Mouse (Mus musculus): ENCODE results near the gene Cldn7. TPM values are rescaled to one million over a fixed set of nuclear protein-coding genes. Genes with fewer than 3 reads are reported as not detected.
A peak's percentile ranks its signal among the peaks of the same experiment; 100 is the strongest.
"Not testable (repeated sequence)": the region's sequence is repeated elsewhere in the genome, so short reads cannot be mapped to it uniquely, and the experiment has no call there.

Gene Cldn7
- total RNA-seq, 1 experiment from 2014 or later: not detected

DNA sequence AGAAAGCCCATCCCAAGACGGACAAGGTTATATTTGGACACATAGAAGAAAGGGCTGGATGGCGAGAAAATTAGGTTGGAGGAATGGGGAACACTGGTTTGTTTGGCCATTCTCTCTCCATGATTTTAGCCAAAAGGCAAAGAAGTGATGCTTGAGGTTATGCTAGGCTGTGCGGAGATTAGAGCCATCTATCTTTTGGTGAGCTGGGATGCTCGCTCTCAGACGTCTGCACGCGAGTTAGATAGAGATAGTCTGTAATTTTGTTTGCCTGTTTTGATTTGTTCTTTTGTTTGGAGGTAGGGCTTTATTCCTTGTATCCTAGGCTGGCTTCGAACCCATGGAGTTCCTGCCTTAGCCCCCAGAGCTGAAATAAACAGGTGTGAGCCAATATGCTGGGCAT, 36.6 kb downstream of the Cldn7 start:
- no peak for ATAC-seq (replicated peaks; ENCODE audit: insufficient number of reproducible peaks, low FRiP score, low TSS enrichment, poor library complexity, severe bottlenecking)

DNA sequence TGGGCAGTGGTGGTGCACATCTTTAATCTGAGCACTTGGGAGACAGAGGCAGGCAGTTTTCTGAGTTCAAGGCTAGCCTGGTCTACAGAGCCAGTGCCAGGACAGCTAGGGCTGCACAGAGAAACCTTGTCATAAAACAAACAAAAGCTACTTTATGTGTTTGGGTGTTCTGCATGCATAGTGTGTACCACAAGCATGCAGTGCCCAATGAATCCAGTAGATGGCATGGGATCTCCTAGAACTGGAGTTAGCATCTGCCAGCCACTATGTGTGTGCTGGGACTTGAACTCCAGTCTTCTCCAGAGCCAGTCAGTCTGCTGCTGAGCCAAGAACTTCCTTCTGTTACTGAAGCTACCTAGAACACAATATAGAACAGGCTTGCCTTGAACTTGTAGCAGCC, 37.3 kb downstream of the Cldn7 start:
- ATAC-seq (replicated peaks; ENCODE audit: insufficient number of reproducible peaks, low FRiP score, low TSS enrichment, poor library complexity, severe bottlenecking): no peak

DNA sequence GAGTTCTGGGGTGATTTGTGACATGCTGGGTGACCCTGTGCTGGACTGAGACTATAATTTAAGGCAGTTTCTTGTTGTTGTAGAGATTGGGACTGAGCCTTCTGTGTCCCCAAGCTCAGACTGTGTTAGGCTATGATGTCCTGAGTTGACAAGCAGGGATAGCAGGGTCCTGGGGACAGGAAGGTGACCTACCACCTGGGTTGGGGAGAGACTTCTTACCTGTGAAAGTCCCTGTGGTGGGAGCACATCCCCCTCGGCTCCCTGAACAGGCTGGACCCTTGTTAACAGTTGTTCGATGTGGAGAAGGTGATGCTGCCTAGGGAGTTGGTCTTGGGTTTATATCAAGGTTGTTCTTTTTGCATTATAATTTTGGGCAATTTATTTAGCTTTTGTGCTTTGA, 37.9 kb downstream of the Cldn7 start:
- no peak for ATAC-seq (replicated peaks; ENCODE audit: insufficient number of reproducible peaks, low FRiP score, low TSS enrichment, poor library complexity, severe bottlenecking)

DNA sequence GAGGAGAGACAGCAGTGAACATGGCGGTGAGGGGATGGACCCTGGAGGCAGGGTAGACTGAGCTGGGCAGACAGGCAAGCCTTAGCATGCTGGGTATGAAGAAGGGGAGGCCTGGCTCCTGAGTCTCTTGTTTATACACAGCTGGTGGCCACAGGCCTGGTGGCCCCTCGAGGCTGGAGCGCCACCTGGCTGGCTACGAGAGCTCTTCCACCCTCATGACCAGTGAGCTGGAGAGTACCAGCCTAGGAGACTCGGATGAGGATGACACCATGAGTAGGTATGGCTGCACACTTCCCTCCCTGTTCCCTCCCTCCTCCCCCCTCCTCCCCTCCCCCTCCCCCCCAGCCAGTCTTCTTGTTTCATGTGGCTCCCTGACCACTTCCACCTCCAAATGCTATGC, 40.9 kb downstream of the Cldn7 start:
- no peak for ATAC-seq (replicated peaks; ENCODE audit: insufficient number of reproducible peaks, low FRiP score, low TSS enrichment, poor library complexity, severe bottlenecking)

DNA sequence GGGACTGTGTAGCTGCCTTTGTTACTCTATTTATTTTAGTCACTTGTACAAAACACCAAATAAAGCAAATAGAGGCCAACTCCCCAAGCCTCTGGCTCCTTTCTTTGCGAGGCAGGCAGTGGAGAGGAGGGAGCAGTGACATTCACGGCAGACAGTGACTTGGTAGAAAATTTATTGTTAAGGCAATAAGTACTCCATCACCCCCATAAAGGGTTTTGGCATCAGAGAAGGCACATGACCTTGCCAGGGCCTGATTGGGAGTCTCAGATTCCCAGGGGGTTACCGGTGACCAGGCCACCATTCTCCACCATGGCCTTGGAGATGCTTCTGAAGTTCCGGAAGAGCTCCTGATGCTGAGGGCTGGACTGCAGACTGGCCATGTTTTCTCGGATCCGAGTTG, 45.5 kb downstream of the Cldn7 start:
- no peak for ATAC-seq (replicated peaks; ENCODE audit: insufficient number of reproducible peaks, low FRiP score, low TSS enrichment, poor library complexity, severe bottlenecking)

DNA sequence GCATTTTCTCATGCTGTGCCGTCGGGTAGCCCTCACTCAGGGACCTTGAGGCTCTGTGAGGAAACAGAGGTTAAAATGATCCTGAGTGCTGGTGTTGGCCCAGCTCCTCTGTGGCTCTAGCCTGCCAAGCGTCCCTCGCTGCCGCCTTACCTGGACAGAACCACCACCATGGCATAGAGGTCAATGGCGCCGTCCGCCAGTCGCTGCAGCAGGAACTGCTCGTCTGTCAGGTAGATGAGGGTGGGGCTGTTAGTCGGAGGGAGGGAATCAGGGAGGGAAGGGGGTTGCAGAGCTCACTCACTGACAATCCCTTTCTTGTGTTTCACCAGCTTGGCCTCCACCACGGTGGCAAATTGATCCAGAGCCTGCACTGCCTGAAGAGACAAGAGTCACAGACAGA, 46.0 kb downstream of the Cldn7 start:
- no peak for ATAC-seq (replicated peaks; ENCODE audit: insufficient number of reproducible peaks, low FRiP score, low TSS enrichment, poor library complexity, severe bottlenecking)

DNA sequence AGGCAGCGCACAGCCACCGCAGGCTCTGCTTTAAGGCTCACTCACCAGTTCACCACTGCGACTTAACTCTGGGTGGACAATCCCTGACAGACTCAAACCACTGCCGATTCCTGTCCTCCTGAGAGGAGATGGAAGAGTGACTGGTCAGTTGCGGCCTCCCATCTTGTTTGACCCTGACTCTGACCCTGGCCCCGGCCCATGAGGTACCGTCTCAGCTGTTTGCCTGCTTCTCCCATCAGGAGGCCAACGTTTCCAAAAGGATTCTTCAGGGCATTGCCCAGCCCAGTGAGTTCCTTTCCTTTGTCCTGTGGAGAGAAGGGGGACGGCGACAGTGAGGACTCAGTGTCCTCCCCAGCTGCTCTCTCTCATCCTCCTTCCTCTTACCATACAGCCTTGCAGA, 46.4 kb downstream of the Cldn7 start:
- ATAC-seq (replicated peaks; ENCODE audit: insufficient number of reproducible peaks, low FRiP score, low TSS enrichment, poor library complexity, severe bottlenecking): no peak

DNA sequence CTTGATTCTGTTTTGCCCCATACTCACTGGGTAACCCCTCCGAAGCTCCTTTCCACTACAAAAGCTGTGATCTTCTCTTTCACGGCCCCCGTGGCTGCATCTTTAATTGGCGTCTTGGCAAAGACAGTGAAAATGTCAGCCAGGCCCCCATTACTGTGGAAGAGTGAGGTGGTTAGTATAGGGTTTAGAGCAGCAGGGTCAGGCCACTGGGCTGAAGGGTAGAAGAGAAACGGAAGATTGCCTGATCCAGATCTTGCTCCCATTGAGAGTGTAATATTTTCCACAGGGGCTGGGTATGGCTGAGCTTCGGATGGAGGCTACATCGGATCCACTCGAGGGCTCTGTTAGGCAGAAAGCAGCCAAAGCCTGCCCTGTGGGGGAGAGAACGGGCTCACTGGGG, 48.4 kb downstream of the Cldn7 start:
- ATAC-seq (replicated peaks; ENCODE audit: insufficient number of reproducible peaks, low FRiP score, low TSS enrichment, poor library complexity, severe bottlenecking): no peak

DNA sequence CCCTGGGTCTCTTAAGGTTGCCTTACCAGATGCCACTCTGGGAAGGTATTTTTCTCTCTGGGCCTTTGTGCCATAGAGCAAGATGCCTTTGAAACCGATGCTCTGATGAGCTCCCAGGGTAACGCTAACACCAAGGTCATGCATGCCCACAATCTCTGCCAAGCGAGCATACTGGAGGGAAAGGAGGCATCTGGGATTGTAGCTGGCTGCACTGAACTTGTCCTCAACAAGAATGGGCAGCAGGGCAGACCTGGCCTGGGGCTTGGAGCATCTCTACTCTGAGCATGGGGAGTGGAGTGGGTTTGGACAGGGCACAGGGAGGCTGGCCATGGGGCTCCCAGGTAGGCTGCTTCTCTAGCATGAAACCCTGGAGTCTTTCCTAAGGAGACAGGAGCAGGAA, 48.8 kb downstream of the Cldn7 start:
- no peak for ATAC-seq (replicated peaks; ENCODE audit: insufficient number of reproducible peaks, low FRiP score, low TSS enrichment, poor library complexity, severe bottlenecking)

DNA sequence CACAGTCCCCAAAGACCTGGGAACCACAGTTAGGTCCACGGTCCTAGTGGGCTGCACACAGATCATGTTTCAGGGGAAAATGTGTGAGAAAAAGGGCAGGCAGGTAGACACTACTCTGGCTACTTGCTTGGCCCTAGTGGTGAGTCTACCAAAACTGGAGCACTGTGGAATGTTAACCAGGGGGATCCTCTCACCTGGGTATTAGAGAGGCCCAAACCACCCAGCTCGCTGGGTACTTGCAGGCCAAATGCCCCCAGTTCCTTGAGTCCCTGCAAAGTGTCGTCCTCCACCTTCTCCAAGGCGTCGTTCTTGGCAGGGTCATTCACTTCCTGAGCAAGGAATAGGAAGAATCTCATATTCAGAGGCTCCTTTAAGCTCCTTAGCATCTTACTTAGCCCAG, 49.5 kb downstream of the Cldn7 start:
- ATAC-seq (replicated peaks; ENCODE audit: insufficient number of reproducible peaks, low FRiP score, low TSS enrichment, poor library complexity, severe bottlenecking): no peak

DNA sequence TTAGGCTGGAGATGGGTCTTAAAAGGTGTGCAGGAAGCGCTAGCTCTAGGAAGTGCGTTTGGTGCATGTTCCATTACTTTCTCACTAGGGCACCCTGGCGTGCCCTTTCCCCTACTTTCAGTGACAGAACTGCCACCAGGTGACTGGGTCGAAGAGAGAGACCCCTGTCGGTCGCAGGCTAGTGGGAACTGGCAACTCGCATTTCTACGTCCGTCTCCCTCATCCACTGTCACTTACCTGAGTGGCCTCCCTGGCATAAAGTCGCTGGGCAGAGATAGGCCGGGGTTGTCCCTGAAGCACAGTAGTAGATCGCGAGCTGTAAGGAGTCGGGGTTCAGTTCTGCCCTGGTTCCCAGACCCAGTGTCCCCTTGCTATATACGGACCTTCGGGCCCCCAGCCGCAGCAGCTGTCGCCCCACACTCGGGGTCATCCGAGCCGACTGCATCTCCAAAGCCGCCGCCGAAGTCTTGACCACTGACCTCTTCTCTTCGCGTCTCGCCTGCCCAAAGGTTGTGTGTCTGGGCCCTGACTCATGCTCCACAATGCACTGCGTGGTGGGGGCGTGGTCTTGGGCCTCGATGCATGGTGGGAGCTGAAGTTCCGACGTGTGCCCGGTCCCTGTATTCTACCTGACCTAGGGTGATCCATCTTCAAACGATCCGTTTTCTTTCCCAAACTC, 50.4 kb downstream of the Cldn7 start, which contains the start of gene Acadvl:
Gene Acadvl, minus strand, starts transcription at position 532 of the 679 bp plus-strand sequence.
- peak; percentile 86 for ATAC-seq (replicated peaks; ENCODE audit: insufficient number of reproducible peaks, low FRiP score, low TSS enrichment, poor library complexity, severe bottlenecking)

DNA sequence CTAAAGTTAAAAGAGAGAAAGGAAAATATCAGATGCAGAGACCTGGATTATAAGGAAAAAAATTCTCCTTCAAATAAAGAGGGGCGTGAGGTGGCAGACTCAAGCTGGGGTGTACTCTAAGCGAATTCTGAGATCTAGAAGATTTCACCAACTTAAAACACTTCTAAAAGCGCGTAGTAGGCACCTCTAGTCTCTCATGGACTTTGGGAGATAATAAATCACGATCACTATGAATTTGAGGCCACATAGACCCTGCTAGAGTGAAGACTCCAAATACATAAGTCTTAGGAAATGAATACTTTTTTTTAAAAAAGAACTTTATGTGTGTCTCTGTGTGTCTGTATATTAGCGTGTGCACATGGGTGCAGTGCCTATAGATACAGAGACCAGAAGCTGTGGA, 51.1 kb downstream of the Cldn7 start:
- no peak for ATAC-seq (replicated peaks; ENCODE audit: insufficient number of reproducible peaks, low FRiP score, low TSS enrichment, poor library complexity, severe bottlenecking)

DNA sequence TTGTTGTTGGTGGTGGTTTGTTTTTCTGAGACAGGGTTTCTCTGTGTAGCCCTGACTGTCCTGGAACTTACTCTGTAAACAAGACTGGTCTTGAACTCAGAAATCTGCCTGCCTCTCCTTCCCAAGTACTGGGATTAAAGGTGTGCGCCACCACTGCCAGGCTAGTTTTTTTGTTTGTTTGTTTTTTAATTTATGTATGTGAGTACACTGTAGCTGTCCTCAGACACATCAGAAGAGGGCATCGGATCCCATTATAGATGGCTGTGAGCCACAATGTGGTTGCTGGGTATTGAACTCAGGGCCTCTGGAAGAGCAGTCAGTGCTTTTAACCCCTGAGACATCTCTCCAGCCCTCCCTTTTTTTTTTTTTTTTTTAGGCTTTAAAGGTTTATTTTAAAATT, 51.6 kb downstream of the Cldn7 start:
- ATAC-seq (replicated peaks; ENCODE audit: insufficient number of reproducible peaks, low FRiP score, low TSS enrichment, poor library complexity, severe bottlenecking): not testable (repeated sequence)

DNA sequence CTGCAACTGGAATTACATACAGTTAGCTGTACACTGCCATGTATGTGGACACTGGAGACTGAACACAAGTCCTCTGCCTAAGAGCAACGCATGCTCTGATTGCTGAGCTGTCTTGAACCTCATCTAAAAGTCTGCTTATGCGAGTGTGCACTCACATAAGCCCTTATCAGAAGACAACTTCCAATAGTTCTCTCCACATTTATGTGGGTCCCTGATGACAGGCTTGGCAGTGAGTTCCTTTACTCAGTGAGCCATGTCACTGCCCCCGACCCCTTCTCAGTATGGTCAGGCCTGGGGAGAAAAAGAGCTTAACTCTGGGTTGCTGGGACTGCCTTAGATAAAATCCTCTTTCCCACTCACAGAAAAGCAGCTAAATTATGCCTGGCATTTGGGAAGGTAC, 52.1 kb downstream of the Cldn7 start, which contains the start of gene Dlg4:
Gene Dlg4, plus strand, starts transcription at position 274 of the 400 bp plus-strand sequence.
- ATAC-seq (replicated peaks; ENCODE audit: insufficient number of reproducible peaks, low FRiP score, low TSS enrichment, poor library complexity, severe bottlenecking): no peak

DNA sequence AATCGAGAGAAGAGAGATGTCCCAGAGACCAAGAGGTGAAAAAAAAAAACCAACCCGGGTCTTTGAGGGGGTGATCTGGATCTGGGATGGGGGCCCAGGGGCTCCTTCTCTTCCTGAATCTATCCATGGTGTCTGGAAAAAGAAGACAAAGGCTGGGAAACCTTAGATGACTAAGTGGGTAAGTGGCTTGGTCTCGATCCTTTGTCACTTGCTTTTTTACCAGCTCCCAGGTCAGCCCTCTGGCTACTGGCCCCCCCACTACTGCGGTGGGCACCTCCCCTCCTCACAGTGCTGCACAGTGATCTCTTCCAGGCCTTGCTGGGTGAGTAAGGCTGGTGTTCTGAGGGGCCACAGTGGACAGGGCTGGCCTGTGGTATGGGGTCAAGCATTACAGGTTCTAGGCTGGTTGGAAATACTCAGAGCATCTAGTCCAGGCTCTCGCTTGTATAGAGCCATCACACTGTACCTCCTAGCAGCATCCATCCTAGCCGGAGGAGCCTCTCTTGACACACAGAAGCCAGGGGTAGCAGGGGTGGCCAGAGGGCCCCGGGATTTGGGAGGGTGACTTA, 52.7 kb downstream of the Cldn7 start:
- no peak for ATAC-seq (replicated peaks; ENCODE audit: insufficient number of reproducible peaks, low FRiP score, low TSS enrichment, poor library complexity, severe bottlenecking)

Other genes with a start within 250 kb of the Cldn7 start
- 21.5 to 120 TPM (median 48.7 TPM) in 3 replicates for gene Polr2a, start 206.1 kb upstream of the Cldn7 start, total RNA-seq (2017)
- gene Slc35g3, start 202.8 kb upstream of the Cldn7 start, total RNA-seq (2017): not detected in 3 replicates
- gene Zbtb4, start 198.9 kb upstream of the Cldn7 start, total RNA-seq (2017): 6.6 to 23.7 TPM (median 7.7 TPM) in 3 replicates
- 2.3 to 5.8 TPM (median 2.7 TPM) in 3 replicates for gene Chrnb1, start 168.8 kb upstream of the Cldn7 start, total RNA-seq (2017)
- gene Fgf11, start 162.9 kb upstream of the Cldn7 start, total RNA-seq (2017): 0.64 TPM in 1 of 3 replicates, not detected in the others
- not detected in 3 replicates for gene Tmem102, start 159.2 kb upstream of the Cldn7 start, total RNA-seq (2017)
- gene Gm39566, start 149.5 kb upstream of the Cldn7 start, total RNA-seq (2017): not detected in 3 replicates
- 0.29 TPM in 1 of 3 replicates, not detected in the others for gene Spem2, start 146.3 kb upstream of the Cldn7 start, total RNA-seq (2017)
- gene Spem1, start 142.6 kb upstream of the Cldn7 start, total RNA-seq (2017): not detected in 3 replicates
- gene Nlgn2, start 127.0 kb upstream of the Cldn7 start, total RNA-seq (2017): 0.10 to 0.29 TPM (median 0.11 TPM) in 3 replicates
- 35.3 to 85.7 TPM (median 75.7 TPM) in 3 replicates for gene Tmem256, start 126.3 kb upstream of the Cldn7 start, total RNA-seq (2017)
- 0.53 to 3.8 TPM (median 2.8 TPM) in 3 replicates for gene Plscr3, start 118.4 kb upstream of the Cldn7 start, total RNA-seq (2017)
- not detected in 3 replicates for gene Tnk1, start 106.0 kb upstream of the Cldn7 start, total RNA-seq (2017)
- gene Tmem95, start 86.8 kb upstream of the Cldn7 start, total RNA-seq (2017): not detected in 3 replicates
- 1.6 to 9.9 TPM (median 2.5 TPM) in 3 replicates for gene Kctd11, start 83.4 kb upstream of the Cldn7 start, total RNA-seq (2017)
- gene Acap1, start 69.2 kb upstream of the Cldn7 start, total RNA-seq (2017): 83.6 to 201 TPM (median 84.0 TPM) in 3 replicates
- gene 2810408A11Rik, start 63.8 kb upstream of the Cldn7 start, total RNA-seq (2017): 0.87 TPM in 1 of 3 replicates, not detected in the others
- 16.1 to 57.8 TPM (median 24.6 TPM) in 3 replicates for gene Neurl4, start 63.7 kb upstream of the Cldn7 start, total RNA-seq (2017)
- gene Gps2, start 50.9 kb upstream of the Cldn7 start, total RNA-seq (2017): 85.4 to 110 TPM (median 101 TPM) in 3 replicates
- gene Eif5a, start 42.8 kb upstream of the Cldn7 start, total RNA-seq (2017): 255 to 299 TPM (median 276 TPM) in 3 replicates
- not detected in 3 replicates for gene Ybx2, start 29.0 kb upstream of the Cldn7 start, total RNA-seq (2017)
- not detected in 3 replicates for gene Slc2a4, start 16.6 kb upstream of the Cldn7 start, total RNA-seq (2017)
- gene Ctdnep1, start 16.4 kb downstream of the Cldn7 start, total RNA-seq (2017): 19.4 to 30.8 TPM (median 23.6 TPM) in 3 replicates
- gene Elp5, start 17.7 kb downstream of the Cldn7 start, total RNA-seq (2017): 29.0 to 43.7 TPM (median 33.9 TPM) in 3 replicates
- gene Gabarap, start 26.4 kb downstream of the Cldn7 start, total RNA-seq (2017): 244 to 340 TPM (median 296 TPM) in 3 replicates
- gene Phf23, start 31.0 kb downstream of the Cldn7 start, total RNA-seq (2017): 48.7 to 74.0 TPM (median 57.5 TPM) in 3 replicates
- gene Dvl2, start 35.8 kb downstream of the Cldn7 start, total RNA-seq (2017): 18.6 to 27.1 TPM (median 19.1 TPM) in 3 replicates
- gene Acadvl, start 50.6 kb downstream of the Cldn7 start, total RNA-seq (2017): 46.9 to 64.6 TPM (median 55.3 TPM) in 3 replicates
- 3.5 to 20.2 TPM (median 6.5 TPM) in 3 replicates for gene Dlg4, start 52.2 kb downstream of the Cldn7 start, total RNA-seq (2017)
- not detected in 3 replicates for gene Asgr1, start 89.3 kb downstream of the Cldn7 start, total RNA-seq (2017)
- 2.8 TPM in 1 of 3 replicates, not detected in the others for gene Asgr2, start 127.9 kb downstream of the Cldn7 start, total RNA-seq (2017)
- gene Mgl2, start 165.6 kb downstream of the Cldn7 start, total RNA-seq (2017): 0.38 to 0.39 TPM in 2 of 3 replicates, not detected in the other
- 5.3 to 21.7 TPM (median 15.6 TPM) in 3 replicates for gene Clec10a, start 191.4 kb downstream of the Cldn7 start, total RNA-seq (2017)
- gene Slc16a11, start 248.0 kb downstream of the Cldn7 start, total RNA-seq (2017): not detected in 3 replicates